Mouse (Mus musculus): Measurements from ENCODE around the gene Suox.

DNA sequence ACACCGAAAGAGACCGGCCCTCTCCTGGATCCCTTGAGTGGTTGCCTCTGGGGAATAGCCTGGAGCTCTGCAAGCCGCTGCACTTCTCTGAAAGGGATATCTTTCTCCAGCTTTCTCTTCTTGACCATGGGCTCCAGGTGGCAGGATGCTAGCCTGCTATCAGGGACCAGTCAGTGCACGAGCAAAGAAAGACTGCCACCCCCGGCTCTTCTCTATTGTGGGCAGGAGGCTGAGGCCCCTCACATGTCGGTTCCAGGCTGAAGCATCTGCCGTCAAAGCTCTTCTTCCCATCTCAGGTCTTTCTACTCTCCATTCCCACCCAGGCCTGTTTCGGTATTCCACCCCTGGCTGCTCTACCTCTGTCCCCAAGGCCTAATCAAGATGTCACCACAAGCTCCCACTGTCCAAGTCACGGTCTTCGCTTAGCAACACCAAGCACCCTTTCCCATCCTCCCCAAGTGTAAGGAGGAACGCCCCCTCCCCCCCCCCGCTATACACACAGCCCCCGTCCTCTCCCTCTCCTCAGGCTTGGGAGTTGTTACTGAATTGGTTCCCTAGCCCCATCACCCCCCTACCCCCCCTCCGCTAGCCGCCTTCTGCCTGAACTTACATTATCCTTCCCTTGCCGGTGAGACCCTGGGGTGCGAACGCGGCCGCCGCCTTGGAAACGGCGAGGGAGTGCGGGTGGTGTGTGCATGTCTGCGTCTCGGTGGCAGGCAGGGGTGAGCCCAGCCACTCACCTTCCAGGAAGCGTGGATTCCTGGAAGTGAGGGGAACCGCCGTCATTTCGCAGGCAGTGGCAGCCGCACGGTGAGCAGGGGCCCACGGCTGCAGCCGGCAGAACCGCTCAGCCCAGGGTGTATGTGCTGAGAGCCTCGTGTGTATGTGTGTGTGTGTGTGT, 28.5 kb downstream of the Suox start, which contains the start of gene Ikzf4:
- TF ChIP-seq EP300 (IDR thresholded peaks at IDR 0.05; ENCODE audit: insufficient read depth, low read depth, low read length) (no peak), POLR2A (IDR thresholded peaks at IDR 0.05; ENCODE audit: insufficient read depth, low read depth, low read length) (no peak)
